Mouse (Mus musculus) CD4-positive, CD25-positive, alpha-beta regulatory T cell, adult 4 months (primary cell): ENCODE measurements around the gene Ptpra. TPM values are rescaled to one million over a fixed set of nuclear protein-coding genes. Genes with fewer than 3 reads are reported as not detected.

Experiments
- ATAC-seq: one replicate; pipeline ENCODE4 v1.8.0; 2017
- polyA plus RNA-seq, 2 experiments: library from polyadenylated mRNA; unstranded; fragments of 100-300 nt; shearing (Covaris generic); gene quantifications; one replicate each; pipeline ENCODE4 v1.2.1; 2017

The Ptpra gene
- polyA plus RNA-seq, result 10 to 100 TPM; 62.5 to 63.1 TPM

GRCm38 (mm10) chr2:130449794-130450433 lies at the start of gene Ptpra:
TSS of gene Ptpra (plus strand) at chr2:130450278.
- peak; percentile 96 for ATAC-seq

GRCm38 (mm10) chr2:130401891-130402290 lies 48.2 kb upstream of the Ptpra start:
- ATAC-seq, result no peak

- ATAC-seq, result no peak
Observed at GRCm38 (mm10) chr2:130404939-130405338, 45.1 kb upstream of the Ptpra start, which contains the start of the genes Gm28372 and 1700020A23Rik. TSS of gene Gm28372 (plus strand) at chr2:130405239. TSS of gene 1700020A23Rik (plus strand) at chr2:130405259.

- no peak for ATAC-seq
Observed at GRCm38 (mm10) chr2:130406178-130406577, 43.9 kb upstream of the Ptpra start, which contains the start of gene Tmem239. TSS of gene Tmem239 (plus strand) at chr2:130406478.

GRCm38 (mm10) chr2:130408194-130408593 lies 41.9 kb upstream of the Ptpra start:
- no peak for ATAC-seq

- ATAC-seq, result peak; percentile 75
Observed at GRCm38 (mm10) chr2:130411558-130412495, 38.3 kb upstream of the Ptpra start.

- no peak for ATAC-seq
Observed at GRCm38 (mm10) chr2:130412775-130413174, 37.3 kb upstream of the Ptpra start.

GRCm38 (mm10) chr2:130414094-130414856 lies 35.8 kb upstream of the Ptpra start:
- ATAC-seq, result no peak

- ATAC-seq, result no peak
Observed at GRCm38 (mm10) chr2:130421781-130422620, 28.1 kb upstream of the Ptpra start.

GRCm38 (mm10) chr2:130423397-130424125 lies 26.5 kb upstream of the Ptpra start:
- peak; percentile 57 for ATAC-seq

GRCm38 (mm10) chr2:130424126-130424853 lies 25.8 kb upstream of the Ptpra start, which contains the start of the genes Vps16 and Pced1a:
TSS of gene Vps16 (plus strand) at chr2:130424339.
TSS of gene Pced1a (minus strand) at chr2:130424701.
- peak; percentile 91 for ATAC-seq

GRCm38 (mm10) chr2:130425112-130425511 lies 25.0 kb upstream of the Ptpra start:
- no peak for ATAC-seq

- ATAC-seq, result no peak
Observed at GRCm38 (mm10) chr2:130429851-130430250, 20.2 kb upstream of the Ptpra start.

GRCm38 (mm10) chr2:130430484-130430883 lies 19.6 kb upstream of the Ptpra start:
- no peak for ATAC-seq

GRCm38 (mm10) chr2:130432157-130432556 lies 17.9 kb upstream of the Ptpra start:
- no peak for ATAC-seq

- peak; percentile 62 for ATAC-seq
Observed at GRCm38 (mm10) chr2:130433152-130433551, 16.9 kb upstream of the Ptpra start.

- no peak for ATAC-seq
Observed at GRCm38 (mm10) chr2:130436769-130437168, 13.3 kb upstream of the Ptpra start.

- ATAC-seq, result no peak
Observed at GRCm38 (mm10) chr2:130438861-130439260, 11.2 kb upstream of the Ptpra start.

GRCm38 (mm10) chr2:130439840-130440480 lies 10.1 kb upstream of the Ptpra start:
- no peak for ATAC-seq

GRCm38 (mm10) chr2:130442162-130442561 lies 7.9 kb upstream of the Ptpra start:
- ATAC-seq, result no peak
